Mouse (Mus musculus) midbrain, embryonic 11.5 days (tissue): ENCODE data around the gene Ccdc13. TPM values are rescaled to one million over a fixed set of nuclear protein-coding genes. Genes with fewer than 3 reads are reported as not detected.

Experiments used
- ATAC-seq: fragments of 200-750 bp; cut with Nextera tagmentation; 2 replicates; pipeline ENCODE4 v1.8.0; 2017; ENCODE audit warnings: moderate TSS enrichment, moderate library complexity; ENCODE audit not compliant: low FRiP score
- DNase-seq: peaks from one replicate; pipeline ENCODE4 v3.0.0; 2015; ENCODE audit warnings: low spot score; ENCODE audit errors: missing footprints
- H3K27ac ChIP-seq: fragments of 300-500 bp; sonication (generic); 2 replicates; pipeline ENCODE4 v1.5.1; 2014; ENCODE audit warnings: low read depth, low read length
- H3K27me3 ChIP-seq: fragments of 300-500 bp; sonication (generic); 2 replicates; pipeline ENCODE4 v1.6.1; 2014; ENCODE audit warnings: mild to moderate bottlenecking, low read length, moderate library complexity, mixed read lengths; ENCODE audit not compliant: control insufficient read depth, insufficient read depth
- H3K36me3 ChIP-seq: fragments of 300-500 bp; sonication (generic); 2 replicates; pipeline ENCODE4 v1.6.1; 2014; ENCODE audit warnings: mild to moderate bottlenecking, low read length, moderate library complexity, mixed read lengths; ENCODE audit not compliant: control insufficient read depth, insufficient read depth
- H3K4me1 ChIP-seq: fragments of 300-500 bp; sonication (generic); 2 replicates; pipeline ENCODE4 v1.6.1; 2014; ENCODE audit warnings: low read length; ENCODE audit not compliant: control insufficient read depth, insufficient read depth
- H3K4me2 ChIP-seq: fragments of 300-500 bp; sonication (generic); 2 replicates; pipeline ENCODE4 v1.6.1; 2014; ENCODE audit warnings: mild to moderate bottlenecking, moderate library complexity
- H3K4me3 ChIP-seq: fragments of 300-500 bp; sonication (generic); 2 replicates; pipeline ENCODE4 v1.5.1; 2014; ENCODE audit warnings: low read depth, low read length
- H3K9ac ChIP-seq: fragments of 300-500 bp; sonication (generic); 2 replicates; pipeline ENCODE4 v1.6.1; 2014; ENCODE audit warnings: low read length
- H3K9me3 ChIP-seq: fragments of 300-500 bp; sonication (generic); 2 replicates; pipeline ENCODE4 v1.6.1; 2016; ENCODE audit warnings: low read length; ENCODE audit not compliant: control insufficient read depth
- WGBS: fragments of 180-500 bp; shearing (Covaris S2); extraction: QIAGEN DNeasy Blood & Tissue Kit; methylation state at CpG from one replicate; pipeline ENCODE4 v1.1.7; 2014; 5-methylcytosine and 5-hydroxymethylcytosine counted together
- polyA plus RNA-seq: library from polyadenylated mRNA; unstranded; fragments of >200 nt; fragmentation: Nextera tagmentation; extraction: Ambion mirVana; gene quantifications from 2 replicates; pipeline ENCODE4 v1.2.1, GENCODE M21; 2014

Gene Ccdc13
- polyA plus RNA-seq, 1 experiment from 2014 or later = 2.0 TPM

DNA sequence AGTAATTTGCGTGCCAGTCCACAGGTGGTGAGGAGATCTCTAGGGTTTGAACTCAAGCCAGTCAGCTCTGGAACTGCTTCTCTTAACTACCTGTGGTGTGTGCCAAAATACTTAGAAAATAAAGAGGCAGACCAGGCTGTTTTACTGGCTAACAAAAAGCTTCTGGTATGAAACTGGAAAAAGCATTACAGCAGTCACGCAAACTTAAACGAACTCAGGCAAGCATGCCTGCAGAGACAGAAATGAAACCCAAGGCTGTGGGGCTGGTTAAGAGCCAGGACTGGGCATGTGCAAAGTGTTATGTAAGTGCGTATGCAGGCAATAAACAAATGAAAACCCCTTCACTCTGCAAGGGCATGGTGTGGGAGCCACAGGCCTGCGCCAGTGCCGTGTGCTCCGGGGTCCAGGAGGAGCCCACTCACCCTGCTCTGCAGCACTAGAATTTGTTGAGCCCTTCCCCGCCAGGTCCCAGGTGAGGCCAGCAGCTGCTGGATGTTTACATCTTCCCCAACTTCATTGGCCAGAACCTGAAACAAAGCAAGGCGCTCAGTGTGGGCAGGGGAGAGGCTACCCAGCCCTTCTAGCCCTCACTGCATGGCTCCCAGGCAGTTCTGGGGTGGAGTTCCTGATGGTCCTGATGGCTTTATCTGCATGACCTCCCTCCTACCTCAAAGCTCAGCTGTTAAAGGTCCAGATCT is 20.0 kb downstream of the Ccdc13 start:
- H3K27me3 ChIP-seq = no peaks in the 10 kb centered on the region
- ATAC-seq (no peak), DNase-seq (peak; percentile 69)
- no peak overlapping the region for H3K27ac ChIP-seq
- H3K9me3 ChIP-seq = no peaks in the 10 kb centered on the region
- H3K4me2 ChIP-seq = no peak overlapping the region
- H3K36me3 ChIP-seq = no peaks in the 10 kb centered on the region
- 81% methylated on average over 9 of the region's 9 CpGs for WGBS
- H3K4me3 ChIP-seq = no peak overlapping the region
- H3K4me1 ChIP-seq = no peaks in the 10 kb centered on the region
- H3K9ac ChIP-seq = no peak overlapping the region

DNA sequence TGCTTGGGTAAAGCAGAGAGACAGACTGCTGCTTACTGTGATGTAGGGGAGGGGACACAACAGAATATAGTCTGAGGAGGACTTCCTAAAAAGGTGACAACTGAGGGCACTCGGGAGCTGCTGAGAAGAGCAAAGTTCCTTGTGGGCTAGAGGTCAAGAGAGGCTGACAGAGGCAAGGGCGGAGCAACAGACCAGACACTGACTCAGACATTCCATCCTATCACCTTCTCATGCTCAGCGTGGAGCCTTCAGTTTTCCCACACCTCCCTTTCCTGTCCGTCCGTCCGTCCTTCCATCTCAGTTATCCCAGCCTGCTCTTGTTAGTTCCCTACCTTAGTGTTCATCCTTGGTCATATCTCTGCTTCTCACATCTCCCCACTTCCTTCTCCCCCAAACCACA is 24.1 kb downstream of the Ccdc13 start:
- 74% methylated on average over 6 of the region's 6 CpGs for WGBS

DNA sequence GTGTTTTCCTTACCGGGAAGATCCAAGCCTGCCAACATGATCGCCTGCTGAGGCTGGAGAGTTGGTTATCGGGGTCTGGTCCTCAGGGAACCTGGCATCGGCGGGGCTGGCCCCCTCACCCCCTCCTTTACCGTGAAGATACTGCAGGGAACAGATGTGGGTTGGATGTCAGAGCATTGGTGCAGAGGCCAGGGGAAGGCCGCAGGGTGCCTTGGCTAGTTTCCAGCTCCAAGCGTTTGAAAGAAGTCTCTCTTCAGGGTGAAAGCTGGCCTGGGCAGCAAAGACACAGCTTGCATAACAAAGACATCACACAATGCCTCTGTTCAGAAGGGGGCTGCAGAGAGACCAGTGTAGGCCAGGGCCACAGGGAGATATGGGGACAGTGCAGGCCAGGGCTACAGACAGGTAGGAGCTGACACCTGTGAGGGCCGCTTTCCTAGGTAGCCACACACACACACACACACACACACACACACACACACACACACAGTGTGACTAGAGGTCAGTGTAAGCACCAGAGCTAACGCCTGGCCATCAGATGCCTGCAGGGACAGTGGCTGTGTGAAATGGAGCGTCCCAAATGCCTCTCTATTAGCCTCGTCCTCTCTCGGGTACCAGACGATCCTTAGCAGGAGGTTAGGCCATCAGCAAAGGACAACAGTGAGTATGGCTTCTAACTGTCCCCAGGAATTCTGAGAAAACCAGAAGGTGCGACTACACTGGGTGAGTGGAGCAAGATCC is 29.0 kb downstream of the Ccdc13 start:
- no peak overlapping the region for H3K4me2 ChIP-seq
- H3K4me3 ChIP-seq = no peak overlapping the region
- ATAC-seq = peak; percentile 81
- H3K36me3 ChIP-seq = no peaks in the 10 kb centered on the region
- H3K4me1 ChIP-seq = peaks cover 14% of the 10 kb centered on the region
- peak overlapping the region; percentile 47; the same call in 1 of the 2 replicates for H3K9ac ChIP-seq
- H3K27ac ChIP-seq = peak overlapping the region; percentile 44
- H3K27me3 ChIP-seq = no peaks in the 10 kb centered on the region; the same call in 1 of the 2 replicates
- WGBS = 16% methylated on average over 15 of the region's 15 CpGs
- peak; percentile 86 for DNase-seq
- no peaks in the 10 kb centered on the region for H3K9me3 ChIP-seq

More for the DNA sequence above, 24.1 kb downstream of the Ccdc13 start:
- Histone ChIP-seq H3K4me1 (peaks cover 9% of the 10 kb centered on the region), H3K4me2 (no peak overlapping the region), H3K9me3 (no peaks in the 10 kb centered on the region), H3K27ac (no peak overlapping the region), H3K9ac (no peak overlapping the region), H3K27me3 (no peaks in the 10 kb centered on the region; the same call in 1 of the 2 replicates), H3K36me3 (no peaks in the 10 kb centered on the region), H3K4me3 (no peak overlapping the region)
- DNase-seq (peak; percentile 28), ATAC-seq (no peak)

DNA sequence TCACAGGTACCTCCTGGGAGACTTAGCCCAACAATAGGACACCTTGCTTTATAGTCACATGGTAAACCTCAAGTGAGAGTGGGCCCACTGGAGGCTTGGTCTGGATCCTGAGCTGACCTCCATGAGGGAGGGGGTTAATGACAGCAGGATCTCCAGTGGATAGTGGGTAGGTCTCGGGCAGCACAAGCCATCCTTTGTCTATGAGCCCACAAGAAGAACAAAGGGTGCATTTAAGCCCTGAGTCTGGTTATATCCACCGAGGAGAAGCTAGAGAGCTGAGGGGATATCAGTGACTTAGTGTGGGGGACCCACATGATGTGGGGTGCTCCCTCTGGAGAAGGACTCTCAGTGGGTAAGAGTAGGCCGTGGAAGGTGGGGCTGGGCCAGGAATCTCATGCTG is 30.8 kb downstream of the Ccdc13 start:
- 46% methylated on average over 3 of the region's 3 CpGs for WGBS
- H3K27ac ChIP-seq = no peak overlapping the region
- no peak overlapping the region for H3K4me3 ChIP-seq

DNA sequence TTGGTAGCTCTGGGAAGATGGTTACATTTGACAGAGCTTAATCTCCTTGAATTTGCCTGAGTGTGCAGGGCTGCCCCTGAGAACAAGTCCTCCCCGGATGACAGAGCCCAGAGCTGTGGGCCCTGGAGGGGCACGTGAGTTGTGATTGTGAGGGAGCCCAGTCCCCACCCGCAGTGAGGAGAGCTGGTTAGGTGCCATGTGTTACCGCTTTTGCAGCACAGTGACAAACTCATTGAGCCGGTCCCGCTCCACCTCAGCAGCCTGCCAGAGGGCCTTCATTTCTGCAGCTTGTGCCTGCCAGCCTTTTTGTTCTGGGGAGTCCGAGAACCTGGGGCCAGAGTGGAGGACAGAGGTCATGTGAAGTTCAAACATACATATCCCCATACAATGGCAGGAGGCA is 31.3 kb downstream of the Ccdc13 start:
- H3K4me1 ChIP-seq = peaks cover 14% of the 10 kb centered on the region
- no peaks in the 10 kb centered on the region for H3K36me3 ChIP-seq
- H3K4me2 ChIP-seq = no peak overlapping the region
- no peaks in the 10 kb centered on the region for H3K9me3 ChIP-seq
- WGBS = 77% methylated on average over 7 of the region's 7 CpGs
- H3K27me3 ChIP-seq = no peaks in the 10 kb centered on the region
- no peak for DNase-seq
- no peak overlapping the region for H3K9ac ChIP-seq
- H3K4me3 ChIP-seq = no peak overlapping the region
- H3K27ac ChIP-seq = no peak overlapping the region
- no peak for ATAC-seq

More for the DNA sequence above, 30.8 kb downstream of the Ccdc13 start:
- Histone ChIP-seq H3K36me3 (no peaks in the 10 kb centered on the region), H3K9me3 (no peaks in the 10 kb centered on the region), H3K9ac (no peak overlapping the region; the same call in 1 of the 2 replicates), H3K4me1 (peaks cover 14% of the 10 kb centered on the region), H3K4me2 (no peak overlapping the region), H3K27me3 (no peaks in the 10 kb centered on the region; the same call in 1 of the 2 replicates)
- DNase-seq (no peak), ATAC-seq (no peak)

DNA sequence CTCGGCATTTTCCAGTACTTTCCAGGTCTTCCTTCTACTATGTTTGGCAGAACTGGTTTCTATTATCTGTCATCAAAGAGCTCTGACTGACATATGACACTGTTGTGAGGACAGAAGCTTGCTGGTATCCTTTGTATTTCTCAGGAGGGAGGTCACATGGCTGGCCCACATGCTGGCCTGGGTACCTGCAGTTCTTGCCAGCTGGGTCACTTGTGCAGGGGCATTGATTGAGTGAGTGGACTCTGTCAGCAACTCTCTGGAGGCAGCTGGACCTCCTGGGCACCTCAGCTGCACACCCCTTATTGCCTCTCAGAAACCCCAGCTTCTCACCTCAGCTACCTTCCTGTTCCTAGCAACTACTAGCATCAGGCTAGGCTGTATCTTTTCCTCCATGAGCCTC is 31.7 kb downstream of the Ccdc13 start:
- WGBS = 69% methylated on average over 1 of the region's 1 CpGs
- Histone ChIP-seq H3K36me3 (no peaks in the 10 kb centered on the region), H3K4me3 (no peak overlapping the region), H3K9me3 (no peaks in the 10 kb centered on the region), H3K27ac (no peak overlapping the region), H3K4me2 (no peak overlapping the region), H3K4me1 (peaks cover 14% of the 10 kb centered on the region), H3K27me3 (no peaks in the 10 kb centered on the region), H3K9ac (no peak overlapping the region)
- no peak for ATAC-seq
- peak; percentile 67 for DNase-seq

DNA sequence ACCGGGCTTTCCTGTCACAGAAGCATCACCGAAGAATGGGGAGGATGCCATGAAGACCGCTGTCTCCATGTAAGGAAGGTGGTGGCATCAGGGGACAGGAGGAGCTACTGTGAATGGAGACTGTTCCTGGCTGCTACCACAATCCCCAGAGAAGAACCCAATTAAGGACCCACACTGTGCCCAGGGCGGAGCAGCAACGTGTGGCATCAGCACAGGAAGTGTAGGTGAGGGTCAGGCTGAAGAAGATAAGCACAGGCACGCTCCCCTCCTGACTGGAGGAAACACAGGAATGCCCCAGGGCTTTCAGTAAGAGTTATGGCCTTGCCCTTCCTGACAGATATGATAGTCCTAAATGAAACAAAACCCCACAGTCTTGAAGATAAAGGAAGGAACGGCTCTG is 36.5 kb downstream of the Ccdc13 start:
- no peak overlapping the region for H3K4me3 ChIP-seq
- H3K36me3 ChIP-seq = no peaks in the 10 kb centered on the region
- peak; percentile 26 for DNase-seq
- WGBS = 81% methylated on average over 7 of the region's 7 CpGs
- H3K27me3 ChIP-seq = no peaks in the 10 kb centered on the region
- H3K9me3 ChIP-seq = no peaks in the 10 kb centered on the region
- no peaks in the 10 kb centered on the region for H3K4me1 ChIP-seq
- no peak for ATAC-seq
- no peak overlapping the region for H3K9ac ChIP-seq
- no peak overlapping the region for H3K4me2 ChIP-seq
- H3K27ac ChIP-seq = no peak overlapping the region

DNA sequence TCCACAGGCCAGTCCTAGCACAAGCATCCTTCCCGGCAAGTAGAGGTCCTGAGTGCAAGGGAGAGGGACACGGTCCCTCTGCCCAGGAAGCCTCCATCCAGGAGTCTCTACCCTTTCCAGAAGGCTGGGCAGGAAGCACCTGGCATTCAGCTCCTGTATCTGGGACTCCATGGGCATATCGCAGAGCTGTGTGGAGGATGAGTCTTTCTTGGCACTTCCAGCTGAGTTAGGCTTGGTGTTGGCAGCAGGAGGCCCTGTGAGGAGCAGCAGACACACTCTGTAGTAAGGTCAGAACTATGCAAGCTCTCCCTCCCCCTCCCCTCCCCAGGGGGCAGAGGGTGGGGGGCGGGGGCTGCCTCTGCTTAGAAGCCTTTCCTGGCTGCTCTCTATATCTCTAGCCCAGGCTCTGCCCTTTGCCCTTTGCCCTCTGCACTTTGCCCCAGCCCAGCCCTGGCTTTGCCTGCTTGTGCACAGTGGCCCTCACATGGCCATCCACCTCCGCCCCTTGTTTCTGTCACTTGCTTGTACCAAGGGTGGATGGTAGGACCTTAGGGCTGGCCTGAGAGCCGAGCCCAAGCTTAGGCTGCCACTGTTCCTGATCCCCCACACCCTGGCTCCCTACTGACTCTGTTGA is 40.3 kb downstream of the Ccdc13 start:
- Histone ChIP-seq H3K9me3 (no peaks in the 10 kb centered on the region), H3K4me2 (no peak overlapping the region), H3K36me3 (no peaks in the 10 kb centered on the region), H3K27me3 (no peaks in the 10 kb centered on the region), H3K4me3 (no peak overlapping the region), H3K4me1 (no peaks in the 10 kb centered on the region), H3K9ac (no peak overlapping the region), H3K27ac (no peak overlapping the region)
- 37% methylated on average over 6 of the region's 6 CpGs for WGBS
- DNase-seq = peak; percentile 31
- 0 out of 2 replicates have a peak, but pooled peaks have one; percentile 11 for ATAC-seq

DNA sequence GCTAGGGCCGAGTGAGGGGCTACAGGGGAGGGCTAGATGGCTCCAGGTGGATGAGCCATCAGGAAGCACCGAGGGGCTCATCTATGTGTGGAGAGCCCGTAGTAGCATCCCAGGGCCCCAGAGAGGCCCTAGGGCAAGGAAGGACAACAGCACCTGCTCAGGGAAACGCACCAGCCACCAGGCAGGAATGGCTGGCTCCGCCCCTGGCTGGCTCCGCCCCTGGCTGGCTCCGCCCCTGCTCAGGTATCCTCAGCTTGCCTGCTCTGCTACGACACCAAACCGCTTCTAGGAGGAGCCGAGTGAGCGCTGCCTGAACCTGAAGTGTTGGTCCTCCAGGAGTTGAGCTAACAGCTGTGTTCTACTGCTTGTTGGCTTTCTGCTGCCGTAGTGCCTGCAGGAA is 41.5 kb downstream of the Ccdc13 start:
- H3K9ac ChIP-seq = no peak overlapping the region
- H3K27ac ChIP-seq = no peak overlapping the region
- no peaks in the 10 kb centered on the region for H3K4me1 ChIP-seq
- ATAC-seq = no peak
- no peaks in the 10 kb centered on the region for H3K27me3 ChIP-seq
- WGBS = 28% methylated on average over 8 of the region's 12 CpGs
- H3K36me3 ChIP-seq = no peaks in the 10 kb centered on the region
- no peaks in the 10 kb centered on the region for H3K9me3 ChIP-seq
- H3K4me3 ChIP-seq = no peak overlapping the region
- DNase-seq = no peak
- H3K4me2 ChIP-seq = no peak overlapping the region
